Mouse (Mus musculus) layer of hippocampus, adult 2 months (tissue): ENCODE results near the gene Rnaseh2b. TPM values are rescaled to one million over a fixed set of nuclear protein-coding genes. Genes with fewer than 3 reads are reported as not detected.
A peak's percentile ranks its signal among the peaks of the same experiment; 100 is the strongest.

Source experiments
- DNase-seq, 2 experiments: peaks; one replicate each; pipeline ENCODE4 v3.0.0; 2022; ENCODE audit warnings: low spot score in 2 of 2
- H3K27ac ChIP-seq: fragments of 200-600 bp; 2 replicates; pipeline ENCODE4 v1.8.1; 2022
- H3K4me3 ChIP-seq: fragments of 200-600 bp; 2 replicates; pipeline ENCODE4 v1.8.1; 2022; ENCODE audit warnings: mild to moderate bottlenecking
- CTCF ChIP-seq: fragments of 200-600 bp; conservative IDR thresholded peaks from 2 replicates; pipeline ENCODE4 v1.8.1; 2022; ENCODE audit warnings: antibody characterized with exemption, mild to moderate bottlenecking, moderate library complexity
- long read RNA-seq, 2 experiments: library from polyadenylated mRNA; stranded (forward); transcript quantifications; one replicate each; pipeline ENCODE4 v2.0.0; 2021; ENCODE audit warnings: borderline mapping rate in 2 of 2
- total RNA-seq, 2 experiments: library from RNA; stranded (reverse); gene quantifications; 2 replicates each; pipeline ENCODE4 v1.2.3; 2021

Rnaseh2b gene
- total RNA-seq = 10 to 100 TPM in 1 of 2 experiments, 1 to 10 TPM in 1; 8.5 to 10.7 TPM
- long read RNA-seq, experiment 1, partial matches to known transcripts = 2 of 6 reads
- long read RNA-seq, experiment 1, other reads (novel, unspliced or antisense) = 2 of 6 reads
- long read RNA-seq, experiment 2, transcript Rnaseh2b-201 (11 exons, 1,494 nt) = major isoform, 5 of 7 reads
- long read RNA-seq, experiment 2, partial matches to known transcripts = 0 of 7 reads
- long read RNA-seq, experiment 2, other reads (novel, unspliced or antisense) = 2 of 7 reads

DNA sequence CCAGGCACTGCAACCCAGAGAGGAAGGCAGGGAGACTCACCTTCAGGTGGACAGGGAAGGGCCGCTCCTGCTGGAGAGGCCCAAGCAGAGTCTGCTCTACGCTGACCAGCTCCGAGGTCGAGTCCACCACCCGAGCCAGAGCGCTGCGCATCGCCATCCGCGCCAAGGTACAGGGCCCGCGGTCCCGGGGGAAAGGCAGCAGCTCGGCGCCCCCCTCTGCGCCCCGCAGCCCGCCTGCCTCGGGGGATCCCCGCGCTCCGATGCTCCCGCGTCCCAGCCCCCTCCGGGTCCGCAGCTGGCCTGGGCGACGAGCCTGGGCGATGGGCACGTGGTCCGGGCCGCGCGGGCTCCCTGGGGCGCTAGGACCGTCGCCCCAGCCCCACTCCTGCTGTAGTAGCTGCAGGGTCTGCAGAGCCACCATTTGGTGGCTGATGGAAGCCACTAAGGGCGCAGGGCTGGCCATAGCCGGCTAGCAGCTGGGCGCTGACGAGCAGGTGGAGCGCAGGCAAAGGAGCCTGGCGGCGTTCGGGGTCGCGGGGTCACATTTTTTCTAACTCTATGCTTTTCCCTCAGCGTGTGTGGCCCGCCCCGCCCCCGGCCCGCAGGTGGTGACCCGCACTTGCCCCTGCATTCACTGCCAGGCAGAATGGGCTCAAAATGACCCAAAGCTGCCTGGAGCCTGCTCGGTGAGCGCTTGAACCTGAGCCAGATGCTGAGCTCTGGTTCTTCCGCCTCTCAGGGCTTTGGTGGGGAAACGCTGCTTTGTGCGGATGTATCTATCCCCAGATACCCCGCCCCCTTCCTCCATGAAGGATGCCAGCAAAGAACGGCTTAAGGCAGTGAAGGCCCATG, at the start of gene Rnaseh2b, which contains the start of gene Dleu7:
Gene Rnaseh2b (plus strand): TSS at position 102 of the 852 bp plus-strand sequence.
Gene Dleu7 (minus strand): TSS at position 560 of the 852 bp plus-strand sequence.
- Histone ChIP-seq H3K27ac (peak within 1 kb of the TSS; percentile 77), H3K4me3 (peak within 1 kb of the TSS; percentile 75)
- peak in 1 of 2 experiments; percentile 9 for DNase-seq
- no peak for TF ChIP-seq CTCF

DNA sequence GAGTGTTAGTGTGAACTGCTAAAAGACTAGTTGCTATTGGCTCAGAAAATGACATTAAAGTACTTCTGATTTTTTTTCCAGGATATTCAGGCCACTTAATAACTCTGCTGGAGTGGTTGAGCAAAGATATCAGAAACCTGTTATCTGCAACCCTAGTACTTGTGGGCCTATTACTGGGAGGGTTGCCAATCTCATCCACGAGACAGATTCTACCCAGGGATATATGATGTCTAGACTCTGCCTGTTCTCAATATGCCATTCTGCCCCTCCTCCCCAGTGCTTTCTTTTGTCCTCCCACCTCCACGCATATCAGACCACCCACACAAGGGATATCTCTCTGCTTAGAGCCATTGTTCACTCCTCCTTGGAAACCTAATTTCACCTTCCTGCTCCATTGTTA, 48.9 kb upstream of the Rnaseh2b start:
- no peak for TF ChIP-seq CTCF
- H3K4me3 ChIP-seq = no peak overlapping the region
- DNase-seq = no peak
- no peak overlapping the region for H3K27ac ChIP-seq

DNA sequence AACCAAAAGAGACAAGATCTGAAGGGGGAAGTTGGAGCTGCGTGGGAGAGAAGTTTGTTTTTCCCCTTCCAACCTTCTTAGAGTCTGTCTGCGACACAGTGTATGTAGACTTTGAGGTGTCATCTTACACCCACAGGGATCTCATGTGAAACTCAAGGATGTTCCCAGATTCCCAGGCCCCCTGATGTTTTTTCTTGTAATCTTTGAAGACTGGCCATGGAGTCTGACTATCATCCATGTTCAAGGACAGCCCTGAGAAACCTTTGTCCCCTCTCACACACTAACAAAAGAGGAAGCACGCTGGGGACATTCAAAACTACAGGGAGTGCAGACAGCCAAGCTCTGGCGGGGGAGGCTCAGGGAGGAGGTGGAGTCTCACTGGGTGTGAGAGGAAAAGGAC, 46.8 kb upstream of the Rnaseh2b start:
- Histone ChIP-seq H3K4me3 (no peak overlapping the region), H3K27ac (no peak overlapping the region)
- no peak for DNase-seq
- no peak for TF ChIP-seq CTCF

DNA sequence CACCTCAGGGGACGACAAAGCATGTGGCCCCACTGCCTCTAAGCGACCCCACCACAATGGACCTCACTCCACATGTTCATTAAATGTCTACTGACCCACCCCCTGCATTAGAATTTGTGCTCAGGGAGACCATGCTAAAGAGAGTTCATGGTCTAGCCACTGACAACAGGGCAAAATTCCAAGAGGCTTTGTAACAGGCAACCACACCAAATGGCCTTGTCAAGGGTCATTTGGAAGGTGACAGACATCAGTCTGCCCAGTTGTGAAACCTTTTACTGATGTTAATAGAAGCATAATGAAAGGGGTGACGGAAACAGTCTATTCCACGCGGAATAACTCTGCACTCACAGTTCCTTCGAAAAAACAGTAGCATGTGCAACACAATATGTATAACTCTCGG, 44.0 kb upstream of the Rnaseh2b start:
- DNase-seq = no peak
- Histone ChIP-seq H3K4me3 (no peak overlapping the region), H3K27ac (no peak overlapping the region)
- TF ChIP-seq CTCF = no peak

DNA sequence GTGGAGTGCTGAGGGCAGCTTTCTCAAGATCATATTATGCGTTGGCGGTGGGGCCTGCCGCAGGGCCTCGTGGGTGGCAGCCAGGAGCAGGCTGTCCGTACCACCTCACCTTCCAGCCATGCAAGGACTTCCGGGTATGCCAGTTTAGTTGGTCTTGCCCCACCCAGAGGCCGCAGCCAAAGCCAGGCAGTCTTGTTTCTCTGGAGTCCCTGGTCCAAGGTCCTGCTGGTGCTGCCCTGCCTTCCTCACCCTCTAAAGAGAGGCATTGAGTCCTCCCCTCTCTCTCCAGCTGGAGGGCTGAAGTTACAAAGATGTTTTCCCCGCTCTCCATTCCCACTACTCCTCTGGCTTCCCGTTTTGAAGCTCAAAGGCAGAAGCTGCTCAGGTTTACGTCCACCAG, 43.6 kb upstream of the Rnaseh2b start:
- no peak for TF ChIP-seq CTCF
- Histone ChIP-seq H3K27ac (no peak overlapping the region), H3K4me3 (no peak overlapping the region)
- no peak for DNase-seq

DNA sequence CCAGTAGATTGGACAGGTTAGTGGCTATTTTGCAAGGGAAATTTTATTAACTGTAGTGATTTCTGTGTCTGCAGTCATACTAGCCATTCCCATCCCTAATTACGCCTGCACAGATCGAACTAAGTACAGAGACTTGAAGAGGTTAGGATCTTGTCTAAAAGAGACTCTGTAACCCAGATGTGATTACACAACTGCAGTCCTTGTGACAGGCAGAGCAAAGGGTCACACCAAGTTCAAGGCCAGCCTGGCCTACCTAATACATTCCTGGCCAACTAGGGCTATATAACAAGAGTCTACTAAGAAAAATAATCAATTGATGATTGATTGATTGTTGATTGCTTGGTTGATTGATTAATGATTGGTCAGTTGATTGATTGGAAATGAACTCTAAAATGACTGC, 43.1 kb upstream of the Rnaseh2b start:
- H3K4me3 ChIP-seq = no peak overlapping the region
- no peak for DNase-seq
- no peak for TF ChIP-seq CTCF

DNA sequence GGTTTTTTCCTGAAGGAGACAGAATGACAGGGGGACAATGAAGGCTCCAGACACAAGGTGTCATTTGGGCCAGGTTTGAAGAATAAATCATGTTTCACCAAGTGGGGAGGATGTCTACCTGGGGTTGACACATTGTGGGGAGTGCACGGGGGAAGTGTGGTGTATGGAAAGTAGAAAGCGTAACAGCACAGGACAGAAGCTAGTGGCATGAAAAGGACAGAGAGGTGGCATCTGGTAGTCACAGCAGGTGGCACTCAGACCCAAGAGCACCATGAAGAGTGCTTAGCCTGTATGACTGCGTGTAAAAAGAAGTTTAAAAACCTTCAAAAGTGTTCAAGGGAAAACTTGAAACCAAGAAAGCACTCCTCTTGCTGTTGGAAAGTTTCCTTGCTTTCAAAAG, 42.3 kb upstream of the Rnaseh2b start:
- Histone ChIP-seq H3K4me3 (no peak overlapping the region), H3K27ac (no peak overlapping the region)
- TF ChIP-seq CTCF = no peak
- no peak for DNase-seq

More for the DNA sequence above, 43.1 kb upstream of the Rnaseh2b start:
- no peak overlapping the region for H3K27ac ChIP-seq

DNA sequence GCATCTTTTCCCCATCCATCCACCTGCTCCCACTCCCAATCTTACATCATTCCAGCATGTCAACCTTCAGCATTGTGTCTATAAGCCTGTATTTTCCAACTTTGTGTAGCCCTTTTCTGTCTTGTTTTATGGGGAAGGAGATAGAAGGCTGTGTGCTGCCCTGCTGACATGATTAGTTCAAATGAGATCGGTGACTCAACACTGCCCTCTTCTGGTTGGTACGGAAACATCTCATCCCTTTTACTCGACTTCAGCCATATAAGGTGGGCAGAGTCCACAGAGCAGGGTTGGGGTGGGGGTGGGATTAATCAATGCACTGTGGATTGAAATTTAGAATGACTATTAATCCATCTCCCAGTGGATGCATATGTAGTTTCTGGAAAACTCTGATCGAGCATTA, 40.4 kb upstream of the Rnaseh2b start:
- Histone ChIP-seq H3K4me3 (no peak overlapping the region), H3K27ac (no peak overlapping the region)
- peak; percentile 71 to 76 for DNase-seq
- TF ChIP-seq CTCF = peak; percentile 82

DNA sequence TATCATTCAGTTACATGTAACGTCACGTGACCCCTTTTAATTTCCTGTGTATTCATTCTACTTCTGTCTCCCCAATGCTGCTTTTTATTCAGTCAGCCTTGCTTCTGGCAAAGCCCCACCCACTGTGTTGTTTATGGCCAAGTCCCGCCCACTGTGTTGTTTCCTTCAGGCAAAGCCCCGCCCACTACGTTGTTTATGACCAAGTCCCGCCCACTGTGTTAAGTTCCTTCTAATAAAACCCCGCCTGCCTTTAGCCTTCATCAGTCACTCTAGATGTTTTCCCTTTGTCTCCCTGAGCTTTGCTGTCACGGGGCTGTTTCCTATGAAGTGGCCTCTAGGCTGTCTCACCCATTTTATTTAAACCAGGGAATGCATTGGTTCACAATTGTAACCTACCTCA, 38.0 kb upstream of the Rnaseh2b start:
- H3K4me3 ChIP-seq = no peak overlapping the region
- TF ChIP-seq CTCF = no peak
- no peak for DNase-seq
- no peak overlapping the region for H3K27ac ChIP-seq

DNA sequence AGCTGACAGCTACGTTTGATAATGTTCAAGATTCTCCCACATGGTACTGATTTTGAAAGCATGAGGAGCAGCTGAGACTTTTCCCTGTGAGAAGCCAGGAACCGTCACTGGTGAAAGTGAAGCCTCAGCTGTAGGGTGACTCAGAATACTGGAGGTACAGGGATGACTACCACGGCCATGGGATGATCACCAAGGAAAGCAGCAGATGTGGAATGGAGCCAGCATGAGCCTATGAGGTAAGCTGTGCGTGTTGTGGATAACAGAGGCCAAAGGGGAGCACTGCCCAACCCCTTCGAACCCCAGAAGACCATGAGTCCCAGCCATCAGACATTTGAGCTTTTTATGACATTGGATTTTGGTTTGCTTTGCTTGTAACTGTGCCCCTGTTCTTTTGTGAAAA, 36.3 kb upstream of the Rnaseh2b start:
- DNase-seq = no peak
- Histone ChIP-seq H3K4me3 (no peak overlapping the region), H3K27ac (no peak overlapping the region)
- no peak for TF ChIP-seq CTCF

DNA sequence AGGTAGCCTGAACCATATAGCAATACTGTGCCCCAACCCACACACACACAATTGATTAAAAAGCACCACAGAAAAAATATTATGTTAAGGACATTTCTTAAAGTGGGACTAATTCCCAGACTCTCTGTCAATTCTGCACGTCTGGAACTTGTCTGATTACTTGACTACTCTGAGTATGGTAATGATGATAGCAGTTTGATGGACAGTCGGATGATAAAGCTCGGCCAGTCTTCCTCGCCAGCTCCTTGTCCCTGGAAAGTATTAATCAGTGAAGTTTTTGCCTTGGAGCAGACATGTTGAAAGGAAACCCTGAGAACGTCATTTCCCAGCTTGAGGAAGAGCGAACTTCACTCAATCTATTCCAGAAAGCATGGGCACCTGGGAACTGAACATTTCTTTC, 34.3 kb upstream of the Rnaseh2b start:
- Histone ChIP-seq H3K4me3 (no peak overlapping the region), H3K27ac (no peak overlapping the region)
- TF ChIP-seq CTCF = no peak
- DNase-seq = no peak

DNA sequence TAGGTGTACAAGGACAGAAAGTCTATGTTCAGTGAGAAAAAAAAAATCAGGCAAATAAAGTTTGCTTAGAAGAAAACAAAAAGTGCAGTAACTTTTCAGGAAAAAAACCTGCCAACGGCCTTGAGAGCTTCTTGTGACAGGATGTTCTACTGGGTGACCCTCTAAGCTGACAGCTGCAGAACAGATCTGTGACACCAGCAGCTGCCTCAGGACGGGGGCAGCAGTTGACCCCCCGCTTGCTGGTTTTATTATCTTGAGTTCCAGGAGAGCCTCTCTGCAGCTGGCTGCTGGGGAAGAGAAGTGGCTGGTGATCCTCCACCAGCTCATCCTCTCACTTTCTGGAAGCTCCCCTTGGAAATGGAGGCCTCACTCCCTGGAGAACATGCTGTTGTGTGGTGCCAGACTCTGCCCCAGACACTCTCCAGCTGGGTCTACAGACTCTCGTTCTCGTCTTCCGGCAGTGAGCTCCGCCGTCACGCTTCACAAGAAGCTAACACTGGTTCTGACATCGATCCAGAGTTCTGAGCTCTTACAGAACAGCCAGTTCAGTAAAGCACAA, 33.3 kb upstream of the Rnaseh2b start:
- Histone ChIP-seq H3K27ac (no peak overlapping the region), H3K4me3 (no peak overlapping the region)
- no peak for DNase-seq
- TF ChIP-seq CTCF = no peak

DNA sequence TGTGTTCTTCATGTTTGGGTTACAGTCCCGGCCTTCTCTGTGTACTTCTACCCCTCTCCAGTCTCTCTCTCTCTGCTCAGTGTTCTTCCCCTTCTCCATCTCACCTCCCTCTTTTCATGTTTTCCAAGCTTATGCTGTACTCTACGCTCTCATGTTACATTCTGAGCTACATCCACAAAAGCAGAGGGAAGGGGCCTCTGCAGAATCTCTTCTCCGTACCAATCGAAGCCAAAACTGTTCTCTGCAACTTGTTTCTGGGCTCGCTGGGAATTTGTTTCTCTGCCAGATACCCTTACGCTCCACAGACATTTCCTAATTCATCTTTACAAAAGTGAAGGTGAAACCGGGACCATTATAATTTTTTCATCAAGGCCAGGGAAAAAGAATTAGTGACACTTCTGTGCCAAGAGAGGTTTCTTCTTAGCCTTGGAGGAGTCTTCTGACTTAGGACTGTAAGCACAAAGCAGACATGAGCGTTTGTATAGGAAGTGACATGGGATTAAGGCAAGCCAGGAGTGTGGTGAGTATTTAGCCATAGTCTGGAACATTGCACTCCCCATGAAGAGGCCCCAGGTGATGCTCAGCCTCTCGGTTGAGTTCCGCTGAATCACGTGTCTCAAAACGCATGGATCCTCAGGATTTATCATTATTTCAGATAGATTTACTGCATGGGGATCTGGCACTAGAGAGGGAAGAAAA, 21.5 kb upstream of the Rnaseh2b start:
- no peak for DNase-seq
- no peak for TF ChIP-seq CTCF
- Histone ChIP-seq H3K4me3 (no peak overlapping the region), H3K27ac (no peak overlapping the region)
